Mouse (Mus musculus): ENCODE measurements around the gene Galnt2.

- TF ChIP-seq POLR2A (IDR thresholded peaks at IDR 0.05; ENCODE audit: borderline replicate concordance, low read depth, low read length) (no peak), CTCF (IDR thresholded peaks at IDR 0.05; ENCODE audit: low read depth, low read length) (no peak)
Observed at GRCm38 (mm10) chr8:124264671-124265070, 33.5 kb downstream of the Galnt2 start.

All from bone marrow macrophage, adult 2 months (primary cell).